Mouse (Mus musculus) mature B cell (primary cell): ENCODE results near the gene Ksr1.

ENCODE experiments used
- in situ Hi-C: fragments of 300-500 bp; cut with MboI; formaldehyde crosslinking; loops from 2 replicates; pipeline ENCODE4 v1.14.3; 2019

Ksr1 gene

DNA sequence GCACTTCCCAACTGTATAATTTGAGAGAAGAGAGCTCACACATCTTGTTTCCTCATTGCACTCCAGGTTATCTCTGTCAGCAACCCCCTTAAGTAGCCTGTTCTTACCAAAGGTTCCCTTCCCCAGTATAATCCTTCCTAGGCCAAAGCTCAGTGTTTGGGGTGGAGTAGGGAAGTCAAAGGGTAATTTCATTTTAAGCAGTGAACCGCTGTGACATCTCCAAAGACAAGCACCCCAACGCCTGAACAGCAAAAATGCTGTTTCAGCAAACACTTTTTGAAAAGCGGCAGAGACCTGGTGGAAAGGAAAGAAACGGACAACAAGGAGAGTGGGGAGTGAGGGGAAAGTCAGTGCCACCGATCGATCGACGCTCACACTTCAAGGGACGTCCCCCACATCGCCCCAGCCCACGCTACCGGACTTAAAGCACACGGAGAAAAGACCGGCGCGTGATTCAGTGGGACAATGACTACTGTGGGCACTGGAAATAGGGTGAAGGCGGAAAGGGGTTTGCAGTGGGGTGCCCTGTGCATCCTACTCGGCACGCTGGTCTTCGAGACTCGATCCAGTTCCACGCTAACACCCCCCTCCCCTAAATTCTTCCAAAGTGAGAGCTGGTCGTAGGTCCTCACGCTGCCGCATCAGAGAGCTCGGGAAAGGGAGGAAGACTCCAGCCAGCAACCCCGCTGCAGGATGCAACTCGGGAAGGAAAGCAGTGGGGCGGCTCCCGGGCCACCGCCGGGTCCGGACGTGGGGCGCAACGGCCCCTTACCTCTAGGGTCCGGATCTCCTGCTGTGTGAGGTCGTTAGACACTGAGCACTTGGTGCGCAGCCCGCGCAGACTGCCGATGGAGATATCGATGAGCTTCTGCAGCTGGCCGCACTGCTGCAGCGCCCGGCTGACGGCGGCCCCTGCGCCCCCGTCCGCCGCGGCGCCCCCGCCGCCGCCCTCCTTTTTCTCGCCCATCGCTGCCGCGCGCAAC lies 633 bp downstream of the Ksr1 start:
- in situ Hi-C loops = no loop called here

DNA sequence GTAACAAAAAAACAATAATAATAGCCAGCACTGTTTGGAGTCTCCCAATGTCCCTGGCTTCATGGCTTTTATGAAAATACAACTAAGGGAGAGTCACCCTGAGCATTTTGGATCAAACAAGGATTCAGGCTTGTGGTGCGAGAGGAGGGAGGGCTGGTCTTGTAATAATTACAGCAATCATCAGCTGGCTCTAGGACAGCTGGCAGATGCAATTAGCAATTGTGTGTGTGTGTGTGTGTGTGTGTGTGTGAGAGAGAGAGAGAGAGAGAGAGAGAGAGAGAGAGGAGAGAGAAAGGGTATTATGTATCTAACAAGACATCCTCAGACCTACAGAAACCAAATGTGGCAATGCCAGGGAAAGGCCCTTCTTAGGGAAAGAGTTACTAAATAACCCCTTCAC lies 1.5 kb downstream of the Ksr1 start:
- in situ Hi-C loops = loop anchor here (5.0 kb wide), 1 partner anchor 68 kb away; no protein-coding TSS in a partner anchor

DNA sequence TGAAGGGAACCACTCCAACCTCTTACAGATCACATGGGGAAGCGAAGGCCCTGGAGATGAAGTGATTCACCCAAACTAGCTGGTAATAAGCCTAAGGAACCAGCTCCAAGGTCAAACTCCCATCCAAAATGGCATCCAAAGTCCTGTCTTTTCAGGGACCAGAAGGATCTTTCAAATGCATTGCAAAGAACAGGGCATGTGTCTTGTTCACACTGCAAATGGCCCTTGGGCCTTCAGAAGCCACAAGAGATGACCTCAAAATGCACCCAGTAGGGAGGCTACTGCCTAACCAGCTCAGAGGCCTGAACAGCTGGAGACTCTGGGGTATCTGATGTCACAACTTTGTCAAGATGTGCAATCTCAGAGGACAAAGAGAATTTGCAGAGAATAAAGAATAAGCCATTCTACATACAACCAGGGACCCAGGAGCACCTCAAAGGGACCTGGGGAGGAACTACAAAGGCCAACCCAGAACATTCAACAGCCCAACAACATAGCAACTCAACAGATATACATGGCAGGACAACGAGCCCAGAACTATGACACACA lies 2.1 kb downstream of the Ksr1 start:
- in situ Hi-C loops = loop anchor here (5.0 kb wide), 1 partner anchor 68 kb away; no protein-coding TSS in a partner anchor

DNA sequence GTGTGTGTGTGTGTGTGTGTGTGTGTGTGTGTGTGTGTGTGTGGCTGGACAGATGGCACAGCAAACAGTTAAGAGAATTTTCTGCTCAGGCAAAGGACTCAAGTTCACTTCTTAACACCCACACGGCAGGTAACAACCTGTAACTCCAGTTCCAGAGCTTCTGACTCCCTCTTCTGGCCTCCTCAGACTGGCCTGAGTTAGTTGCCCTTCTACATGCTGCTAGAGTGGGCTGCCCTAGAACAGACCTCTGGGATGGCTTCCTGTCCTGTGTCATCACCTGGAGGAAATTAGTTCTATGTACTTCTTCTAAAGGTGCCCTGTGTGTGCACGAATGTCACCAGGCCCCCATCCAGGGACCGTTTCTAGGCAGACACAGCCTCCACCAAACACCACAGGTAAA lies 2.9 kb downstream of the Ksr1 start:
- in situ Hi-C loops = loop anchor here (5.0 kb wide), 1 partner anchor 69 kb away; no protein-coding TSS in a partner anchor

DNA sequence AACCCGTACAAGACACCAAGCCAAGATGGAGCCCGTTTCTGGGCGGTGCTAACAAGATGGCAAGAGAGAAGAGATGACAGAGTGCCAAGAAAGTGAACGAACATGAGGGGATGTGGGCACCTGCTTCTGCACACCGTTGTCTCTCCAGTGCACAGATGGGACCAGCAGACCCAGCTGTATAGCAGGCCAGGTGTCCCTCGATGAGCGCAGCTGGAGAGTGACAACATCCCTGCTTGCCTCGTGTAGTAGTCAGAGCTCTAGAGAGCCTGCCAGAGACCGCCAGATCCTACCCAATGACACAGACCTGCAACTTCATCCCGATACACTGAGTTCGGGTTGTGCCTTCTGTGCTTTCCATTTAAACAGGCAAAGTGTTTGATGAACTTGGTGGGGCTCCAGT lies 3.8 kb downstream of the Ksr1 start:
- in situ Hi-C loops = loop anchor here (5.0 kb wide), 1 partner anchor 70 kb away; no protein-coding TSS in a partner anchor

DNA sequence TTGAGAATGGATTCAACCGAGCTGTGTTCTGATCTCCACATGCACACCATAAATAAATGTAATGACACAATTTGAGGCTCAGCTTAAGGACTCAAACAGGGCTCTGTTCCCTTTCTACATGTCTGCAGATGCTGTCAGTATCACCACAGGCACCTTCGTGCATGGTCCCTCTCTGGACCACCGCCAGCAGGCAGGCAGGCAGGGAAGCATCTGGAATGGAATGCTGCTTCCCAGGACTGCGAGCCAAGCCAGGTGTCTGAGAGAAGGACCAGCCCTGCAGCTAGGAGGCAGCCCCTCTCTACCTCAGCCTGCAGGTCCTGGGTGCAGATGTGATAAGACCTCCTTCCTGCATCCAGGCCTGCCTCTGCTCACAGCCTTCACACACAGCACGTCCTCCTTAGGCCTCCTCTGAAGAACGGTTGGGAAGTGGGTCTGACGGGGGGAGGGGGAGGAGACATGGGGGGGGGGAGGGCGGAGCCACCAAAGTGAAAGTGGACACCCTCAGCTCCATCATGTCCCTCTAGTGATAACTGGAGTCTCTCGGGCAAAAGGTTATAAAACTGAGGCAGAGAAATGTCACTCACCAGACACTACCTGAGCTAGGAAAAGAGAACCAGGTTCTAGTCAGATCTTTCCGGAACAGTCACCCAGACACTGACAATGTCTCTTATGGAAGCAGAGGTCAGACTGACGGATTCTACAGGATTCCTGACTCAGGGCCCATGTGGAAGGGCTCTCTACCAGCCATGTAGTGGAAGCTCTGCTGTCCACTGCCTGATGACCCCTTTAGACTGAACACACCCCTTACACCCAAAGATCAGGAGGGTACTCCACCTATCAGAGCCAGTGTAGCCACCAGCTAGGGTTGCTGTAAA lies 4.7 kb downstream of the Ksr1 start:
- in situ Hi-C loops = loop anchor here (5.0 kb wide), 1 partner anchor 71 kb away; no protein-coding TSS in a partner anchor

DNA sequence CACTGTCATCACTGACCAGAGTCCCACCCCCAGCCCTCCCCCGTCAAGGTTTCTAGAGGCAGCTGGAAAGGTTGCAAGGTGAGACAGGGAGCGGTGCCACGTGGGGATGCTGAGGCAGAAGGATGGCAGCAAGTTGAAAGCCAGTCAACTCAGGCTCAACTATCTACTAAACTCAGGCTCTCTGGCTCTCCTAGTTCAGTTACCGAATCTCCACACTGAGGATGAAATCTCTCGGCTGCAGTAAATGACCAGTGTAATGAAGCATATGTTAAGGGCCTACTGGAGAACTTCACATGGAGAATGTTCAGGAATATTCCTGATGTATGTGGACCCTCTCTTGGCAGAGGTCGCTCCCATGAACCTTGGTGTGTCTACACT lies 5.7 kb downstream of the Ksr1 start:
- in situ Hi-C loops = loop anchor here (5.0 kb wide), 1 partner anchor 72 kb away; no protein-coding TSS in a partner anchor

DNA sequence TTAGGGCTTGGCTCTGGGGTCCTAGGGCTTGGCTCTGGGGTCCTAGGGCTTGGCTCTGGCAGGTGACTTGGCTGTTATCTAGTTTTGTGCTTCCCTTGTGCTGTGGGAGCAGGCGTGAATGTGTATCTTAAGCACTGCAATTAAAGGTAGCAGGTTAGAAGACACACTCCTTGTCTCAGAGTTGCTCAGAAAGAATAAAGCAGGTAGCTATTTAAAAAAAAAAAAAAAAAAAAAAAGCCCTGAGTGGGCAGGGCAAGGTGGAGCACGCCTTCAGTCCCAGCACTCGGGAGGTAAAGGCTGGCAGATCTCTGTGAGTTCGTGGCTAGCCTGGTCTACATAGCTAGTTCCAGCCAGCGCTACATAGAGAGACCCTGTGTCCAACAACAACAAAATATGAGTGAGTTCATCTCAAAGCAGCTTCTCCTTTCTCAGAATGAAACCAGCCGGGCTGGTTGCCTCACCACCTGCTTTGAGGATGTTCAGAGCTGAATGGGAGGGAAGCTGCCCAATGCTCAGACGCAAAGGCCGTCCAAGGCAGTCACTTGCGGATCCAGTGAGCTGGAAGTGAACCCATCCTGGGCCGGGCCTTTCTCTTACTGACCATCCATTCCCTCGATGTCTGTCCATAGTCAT lies 6.2 kb downstream of the Ksr1 start:
- in situ Hi-C loops = loop anchor here (5.0 kb wide), 1 partner anchor 72 kb away; no protein-coding TSS in a partner anchor

DNA sequence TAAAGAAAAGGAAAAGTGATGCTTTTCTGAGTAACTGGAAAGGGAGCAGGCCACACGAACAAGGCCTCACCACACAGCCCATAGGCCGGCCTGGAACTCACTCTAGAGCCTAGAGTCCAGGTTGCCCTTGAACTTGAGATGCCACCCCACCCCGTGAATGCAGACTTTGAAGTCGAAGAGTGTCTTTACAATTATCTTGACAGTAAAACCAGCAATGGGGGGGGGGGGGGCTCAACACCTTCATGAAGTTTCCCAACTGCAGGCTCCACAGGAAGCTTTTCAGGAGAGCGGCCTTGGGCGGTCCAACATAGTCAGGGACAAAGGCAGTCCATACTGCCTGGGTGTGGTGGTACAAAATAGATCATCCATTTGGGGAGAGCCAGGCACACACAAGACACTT lies 7.6 kb downstream of the Ksr1 start:
- in situ Hi-C loops = no loop called here

DNA sequence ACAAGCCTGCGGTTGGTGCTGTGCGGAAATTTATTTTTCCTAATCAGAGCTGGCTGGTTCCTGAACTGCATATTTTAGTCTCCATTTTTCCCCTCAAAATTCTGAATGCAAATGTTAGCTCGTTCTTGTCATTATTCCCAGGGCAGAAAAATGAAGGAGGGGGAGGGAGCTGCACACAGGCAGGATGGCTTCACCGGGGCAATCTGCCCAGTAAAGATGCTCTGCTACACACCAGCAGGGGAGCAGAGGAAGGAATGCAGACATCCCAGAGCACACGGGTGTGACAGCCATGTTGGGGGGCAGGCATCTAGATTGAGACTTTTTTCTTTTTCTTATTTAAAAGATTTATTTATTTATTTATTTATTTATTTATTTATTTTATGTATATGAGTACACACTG lies 9.0 kb downstream of the Ksr1 start:
- in situ Hi-C loops = no loop called here

DNA sequence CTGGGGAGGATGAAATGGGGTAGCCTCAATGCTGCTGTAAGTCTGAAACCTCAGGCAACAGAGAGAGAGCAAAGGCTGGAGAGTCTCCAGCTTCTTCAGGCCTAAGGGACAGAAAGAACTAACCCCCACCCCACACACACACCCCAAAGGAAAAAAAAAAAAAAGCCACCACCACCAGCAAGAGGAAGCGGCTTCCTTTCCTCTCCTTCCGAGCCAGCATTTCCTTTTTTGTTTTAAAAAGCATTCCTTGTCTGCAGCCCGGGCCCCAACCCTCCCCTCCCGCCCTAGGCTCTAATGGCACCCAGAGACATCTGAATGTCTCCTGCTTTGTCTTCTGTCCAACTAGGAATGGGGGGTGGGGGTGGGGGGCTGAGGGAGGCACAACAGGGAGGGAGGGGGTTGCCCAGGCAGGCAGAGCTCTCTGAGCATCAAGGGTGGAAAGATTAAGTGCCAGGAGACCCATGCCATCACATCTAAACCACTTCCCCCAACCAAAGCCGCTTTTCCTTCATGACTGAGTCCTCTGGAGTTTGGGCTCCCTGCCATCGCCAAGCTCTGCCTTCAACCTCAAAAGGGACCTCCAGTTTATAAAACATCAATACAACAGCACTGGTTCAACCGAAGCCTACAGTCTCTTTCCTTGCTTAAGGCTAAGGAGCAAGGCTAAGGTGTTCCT lies 10.4 kb downstream of the Ksr1 start:
- in situ Hi-C loops = no loop called here

DNA sequence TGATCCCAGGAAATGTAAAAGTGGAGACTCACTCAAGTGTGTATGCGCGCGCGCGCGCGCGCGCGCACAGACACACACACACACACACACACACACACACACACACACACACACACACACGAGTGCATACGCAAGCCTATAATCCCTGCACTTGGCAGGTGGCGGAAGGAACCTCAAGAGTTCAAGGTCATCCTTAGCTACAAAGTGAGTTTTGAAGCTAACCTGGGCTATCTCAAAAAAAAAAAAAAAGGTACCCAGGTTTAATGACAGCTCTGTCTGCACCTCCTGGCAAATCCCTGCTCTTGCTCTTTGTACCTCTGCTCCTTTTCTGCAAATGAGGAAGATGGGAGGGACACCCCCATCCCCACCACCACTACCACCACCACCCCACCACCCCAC lies 11.1 kb downstream of the Ksr1 start:
- in situ Hi-C loops = no loop called here

DNA sequence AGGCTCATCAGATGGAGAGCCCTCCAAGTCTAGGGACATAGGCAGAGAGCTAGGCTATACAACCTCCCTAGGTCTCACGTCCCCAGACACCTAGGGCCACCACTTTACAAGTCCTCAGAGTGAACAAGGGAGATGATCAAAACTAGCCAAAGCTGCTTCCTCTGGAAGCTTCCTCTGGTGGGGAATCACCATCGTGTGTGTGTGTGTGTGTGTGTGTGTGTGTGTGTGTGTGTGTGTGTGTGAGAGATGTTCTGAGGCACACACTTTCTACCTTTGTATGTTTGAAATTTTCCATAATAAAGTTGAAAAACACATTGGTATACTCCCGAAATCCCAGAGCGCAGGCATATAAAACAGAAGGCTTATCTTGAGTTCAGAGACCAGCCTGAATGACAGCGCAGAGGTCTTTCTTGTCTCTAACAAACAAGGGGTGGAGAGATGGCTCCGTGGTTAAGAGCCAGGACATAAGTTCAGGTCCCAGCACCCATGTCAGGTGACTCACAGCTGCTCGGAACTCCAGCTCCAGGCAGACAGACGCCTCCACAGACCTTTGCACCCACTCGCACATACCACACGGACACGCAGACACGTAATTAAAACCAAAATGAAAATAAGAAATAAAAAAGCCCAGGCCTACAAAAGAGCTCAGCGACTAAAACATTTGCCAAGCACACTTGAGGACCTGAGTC lies 11.6 kb downstream of the Ksr1 start:
- in situ Hi-C loops = no loop called here

DNA sequence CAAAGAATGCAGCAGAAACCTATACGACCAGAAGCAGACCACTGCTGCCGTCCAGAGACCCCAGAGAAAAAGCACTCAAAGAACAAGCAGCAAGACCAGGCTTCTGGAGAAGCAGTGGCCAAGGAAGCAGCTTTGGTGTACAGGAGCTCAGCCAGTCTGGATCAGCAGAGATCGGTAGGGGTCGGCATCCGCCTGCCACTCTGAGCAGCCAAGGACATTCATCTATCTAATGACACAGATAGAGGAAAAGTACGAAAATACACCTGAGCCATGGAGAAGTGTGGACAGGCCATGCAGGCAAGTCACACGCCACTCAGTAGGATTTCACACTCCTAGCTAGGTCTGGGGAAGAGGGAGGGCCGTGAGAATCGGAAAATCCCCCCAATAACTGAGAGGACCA lies 12.2 kb downstream of the Ksr1 start:
- in situ Hi-C loops = no loop called here

DNA sequence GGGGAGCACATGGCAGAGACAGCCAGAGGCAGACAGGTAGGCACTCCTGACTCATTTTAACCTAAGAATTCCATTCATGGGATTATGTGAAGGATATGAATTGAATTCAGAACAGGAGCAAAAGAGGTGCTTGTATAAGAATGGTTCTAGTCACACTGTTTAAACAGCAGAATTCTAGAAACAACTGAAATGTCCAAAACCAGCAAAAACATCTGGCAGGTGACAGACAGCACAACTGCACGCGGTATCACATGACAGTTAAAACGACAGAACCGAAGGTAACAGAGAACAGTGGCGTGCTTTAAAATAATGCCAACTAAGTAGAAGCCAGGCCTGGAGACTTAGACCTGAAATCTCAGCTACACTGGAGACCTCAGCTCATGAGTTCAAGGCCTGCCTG lies 13.2 kb downstream of the Ksr1 start:
- in situ Hi-C loops = no loop called here

DNA sequence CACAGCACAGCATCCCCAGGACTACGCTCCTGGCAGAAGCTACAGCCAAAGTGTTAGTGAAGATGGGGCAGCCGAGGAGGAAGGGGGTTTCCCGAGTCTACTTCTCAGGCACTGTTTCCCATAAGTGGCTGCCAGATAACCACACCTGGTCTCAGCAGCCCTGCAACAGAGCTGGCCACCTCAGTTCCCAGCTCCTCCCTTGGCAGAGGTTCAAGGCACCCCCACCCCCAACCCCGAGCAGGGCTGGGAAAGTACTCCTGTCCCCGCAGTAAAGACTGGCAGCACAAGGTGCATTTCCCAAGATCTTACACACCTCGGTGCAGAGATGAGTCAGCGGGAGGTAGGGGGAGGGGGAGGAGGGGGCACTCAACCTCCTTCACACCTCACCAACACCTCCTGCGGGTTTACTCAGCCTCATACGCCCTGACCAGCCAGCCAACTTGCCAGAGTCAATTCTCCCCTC lies 14.2 kb downstream of the Ksr1 start:
- in situ Hi-C loops = no loop called here

DNA sequence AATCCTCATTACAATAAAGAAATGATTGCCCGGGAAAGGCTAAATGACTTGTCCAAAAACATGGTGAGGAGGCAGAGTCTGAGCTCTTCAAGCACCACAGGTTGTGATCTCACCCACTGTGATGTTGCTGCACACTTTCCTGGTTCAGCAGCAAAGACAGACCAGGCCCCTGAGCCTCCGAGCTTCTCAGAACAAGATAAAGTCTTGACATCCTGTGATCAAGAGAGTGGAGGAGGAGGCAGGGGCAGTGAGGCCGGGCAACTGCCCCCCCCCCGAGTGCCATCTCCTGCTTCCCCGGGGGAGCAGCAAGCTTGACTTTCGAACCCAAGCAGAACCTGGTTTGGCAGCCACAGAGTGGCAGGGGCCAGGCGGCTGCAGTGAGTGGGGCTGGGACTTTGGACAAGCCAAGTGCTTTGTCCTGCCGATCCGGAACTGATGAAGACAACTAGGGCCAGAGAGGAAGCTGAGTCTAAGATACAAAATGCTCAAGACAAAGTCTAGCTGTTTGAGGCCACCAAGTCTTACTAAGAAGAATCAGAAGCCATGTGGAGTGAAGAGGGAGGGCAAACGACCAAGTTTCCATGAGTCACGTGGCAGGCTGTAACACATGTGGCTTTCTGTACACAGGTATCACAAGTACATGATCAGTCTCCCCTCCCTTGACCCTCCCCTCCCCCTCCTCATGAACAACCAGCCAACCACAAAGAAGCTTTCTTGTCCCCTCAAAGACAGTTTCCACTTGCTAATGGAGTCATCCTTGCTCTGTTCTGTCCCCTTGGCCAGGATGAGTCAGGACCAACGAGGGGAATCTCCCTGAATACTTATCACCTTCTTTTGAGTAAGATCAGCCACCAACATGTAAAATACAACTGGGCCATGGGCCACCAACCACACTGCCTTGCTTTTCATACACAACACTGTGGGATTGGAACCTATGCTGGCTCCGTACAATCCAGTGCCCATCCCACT lies 16.5 kb downstream of the Ksr1 start:
- in situ Hi-C loops = no loop called here

DNA sequence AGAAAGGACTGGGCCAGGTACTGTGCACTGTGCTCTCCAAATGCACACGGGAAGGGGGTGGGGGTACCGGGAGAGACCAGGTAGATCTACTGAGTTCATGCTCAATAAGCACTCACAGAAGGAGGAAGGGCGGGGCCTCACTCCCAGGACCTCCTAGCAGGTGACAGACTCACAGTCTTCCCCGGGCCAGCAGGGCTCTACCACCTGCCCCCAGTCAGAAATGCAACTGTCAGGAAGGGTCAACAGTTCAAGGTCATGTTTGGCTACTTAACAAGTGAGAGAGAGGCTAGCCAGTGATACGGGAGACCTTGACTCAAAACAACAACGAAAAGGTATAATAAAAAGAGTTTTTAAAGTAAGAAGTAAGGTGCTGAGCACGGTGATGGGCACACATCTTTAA lies 18.0 kb downstream of the Ksr1 start:
- in situ Hi-C loops = no loop called here

DNA sequence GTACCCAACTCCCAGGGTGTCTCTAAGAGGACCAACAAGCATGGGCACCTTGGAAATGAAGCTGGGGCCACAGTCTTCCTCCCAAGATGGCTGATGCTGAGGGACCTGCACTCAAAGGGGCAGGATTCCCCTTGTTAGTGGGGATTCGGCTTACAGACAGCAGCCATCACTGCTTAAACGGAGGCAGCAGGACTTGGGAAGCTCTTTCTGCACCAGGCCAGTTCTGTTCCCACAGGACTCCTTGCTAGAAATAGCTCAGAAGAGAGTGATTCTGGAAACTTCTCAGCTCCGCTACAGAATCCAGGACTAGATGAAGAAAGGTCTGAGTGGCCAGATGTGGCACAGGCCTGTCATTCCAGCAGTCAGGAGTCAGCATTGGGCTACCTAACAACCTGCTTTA lies 19.2 kb downstream of the Ksr1 start:
- in situ Hi-C loops = no loop called here
